Mouse (Mus musculus): ENCODE measurements at regions not wholly inside any gene's neighbourhood (a gene's known extent, or its start where the extent isn't known, plus 50 kb on each side); places are given as distances from the start of the nearest gene placed in this dataset.

GRCm38 (mm10) chr12:27552809-27553208 is 210.4 kb upstream of the Sox11 start:
- Histone ChIP-seq H3K4me3 (replicated peaks; ENCODE audit: control insufficient read depth, low read depth, low read length) (no peak overlapping the region), H3K27ac (ENCODE audit: control insufficient read depth, insufficient read depth, low read depth, low read length, poor library complexity) (no peak overlapping the region), H3K4me1 (ENCODE audit: control insufficient read depth, insufficient read depth, low read length) (no peaks in the 10 kb centered on the region)
- WGBS, result 14% methylated on average over 1 of the region's 1 CpGs
- TF ChIP-seq POLR2A (IDR thresholded peaks at IDR 0.05; ENCODE audit: borderline replicate concordance, control insufficient read depth, low read depth, low read length), result no peak
- no peak for TF ChIP-seq CTCF (IDR thresholded peaks at IDR 0.05; ENCODE audit: control insufficient read depth, insufficient read depth, low read length)

GRCm38 (mm10) chr12:27538210-27538609 is 195.8 kb upstream of the Sox11 start:
- TF ChIP-seq CTCF (IDR thresholded peaks at IDR 0.05; ENCODE audit: control insufficient read depth, insufficient read depth, low read length), result no peak
- TF ChIP-seq POLR2A (IDR thresholded peaks at IDR 0.05; ENCODE audit: borderline replicate concordance, control insufficient read depth, low read depth, low read length), result no peak
- Histone ChIP-seq H3K27ac (ENCODE audit: control insufficient read depth, insufficient read depth, low read depth, low read length, poor library complexity) (no peak overlapping the region), H3K4me1 (ENCODE audit: control insufficient read depth, insufficient read depth, low read length) (no peaks in the 10 kb centered on the region), H3K4me3 (replicated peaks; ENCODE audit: control insufficient read depth, low read depth, low read length) (no peak overlapping the region)
- 40% methylated on average over 4 of the region's 4 CpGs for whole genome bisulfite sequencing

DNA sequence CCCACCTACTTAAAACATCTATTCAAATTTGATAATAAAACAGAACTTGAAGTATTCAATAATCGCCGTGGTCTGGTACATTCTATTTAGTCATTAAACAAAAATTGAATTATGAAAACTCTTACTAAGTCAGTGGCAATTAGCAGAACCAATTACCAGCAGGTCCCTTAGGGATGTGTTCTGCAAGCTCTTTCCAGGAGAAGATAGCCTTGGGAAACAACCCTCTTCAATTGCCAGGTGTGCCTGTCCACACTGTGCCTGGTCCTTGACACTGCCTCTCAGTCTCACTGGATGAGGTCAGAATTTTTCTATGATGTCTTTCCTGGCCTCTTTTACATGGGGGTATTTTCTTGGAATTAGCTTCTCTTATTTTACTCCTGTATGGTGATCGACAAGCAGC is 195.1 kb upstream of the Sox11 start:
- TF ChIP-seq CTCF (IDR thresholded peaks at IDR 0.05; ENCODE audit: control insufficient read depth, insufficient read depth, low read length), result no peak
- no peak for TF ChIP-seq POLR2A (IDR thresholded peaks at IDR 0.05; ENCODE audit: borderline replicate concordance, control insufficient read depth, low read depth, low read length)
- WGBS, result 85% methylated on average over 3 of the region's 3 CpGs
- Histone ChIP-seq H3K27ac (ENCODE audit: control insufficient read depth, insufficient read depth, low read depth, low read length, poor library complexity) (no peak overlapping the region), H3K4me1 (ENCODE audit: control insufficient read depth, insufficient read depth, low read length) (no peaks in the 10 kb centered on the region), H3K4me3 (replicated peaks; ENCODE audit: control insufficient read depth, low read depth, low read length) (no peak overlapping the region)

- no peak for TF ChIP-seq CTCF (IDR thresholded peaks at IDR 0.05; ENCODE audit: control insufficient read depth, insufficient read depth, low read length)
- no peak for TF ChIP-seq POLR2A (IDR thresholded peaks at IDR 0.05; ENCODE audit: borderline replicate concordance, control insufficient read depth, low read depth, low read length)
- 44% methylated on average over 9 of the region's 9 CpGs for WGBS
- Histone ChIP-seq H3K4me3 (replicated peaks; ENCODE audit: control insufficient read depth, low read depth, low read length) (no peak overlapping the region), H3K4me1 (ENCODE audit: control insufficient read depth, insufficient read depth, low read length) (no peaks in the 10 kb centered on the region), H3K27ac (ENCODE audit: control insufficient read depth, insufficient read depth, low read depth, low read length, poor library complexity) (no peak overlapping the region)
These were observed 194.6 kb upstream of the Sox11 start for GRCm38 (mm10) chr12:27537017-27537416.

GRCm38 (mm10) chr12:27525604-27526003 is 183.2 kb upstream of the Sox11 start:
- no peak overlapping the region for H3K4me3 ChIP-seq (replicated peaks; ENCODE audit: control insufficient read depth, low read depth, low read length)
- H3K27ac ChIP-seq (ENCODE audit: control insufficient read depth, insufficient read depth, low read depth, low read length, poor library complexity), result no peak overlapping the region
- H3K4me1 ChIP-seq (ENCODE audit: control insufficient read depth, insufficient read depth, low read length), result no peaks in the 10 kb centered on the region
- no peak for TF ChIP-seq POLR2A (IDR thresholded peaks at IDR 0.05; ENCODE audit: borderline replicate concordance, control insufficient read depth, low read depth, low read length)
- TF ChIP-seq CTCF (IDR thresholded peaks at IDR 0.05; ENCODE audit: control insufficient read depth, insufficient read depth, low read length), result no peak
- WGBS, result 42% methylated on average over 2 of the region's 2 CpGs

- Histone ChIP-seq H3K4me1 (ENCODE audit: control insufficient read depth, insufficient read depth, low read length) (no peaks in the 10 kb centered on the region), H3K27ac (ENCODE audit: control insufficient read depth, insufficient read depth, low read depth, low read length, poor library complexity) (no peak overlapping the region), H3K4me3 (replicated peaks; ENCODE audit: control insufficient read depth, low read depth, low read length) (no peak overlapping the region)
- TF ChIP-seq POLR2A (IDR thresholded peaks at IDR 0.05; ENCODE audit: borderline replicate concordance, control insufficient read depth, low read depth, low read length), result no peak
- TF ChIP-seq CTCF (IDR thresholded peaks at IDR 0.05; ENCODE audit: control insufficient read depth, insufficient read depth, low read length), result no peak
- WGBS, result 69% methylated on average over 3 of the region's 3 CpGs
These were observed 170.9 kb upstream of the Sox11 start for GRCm38 (mm10) chr12:27513253-27513652.

DNA sequence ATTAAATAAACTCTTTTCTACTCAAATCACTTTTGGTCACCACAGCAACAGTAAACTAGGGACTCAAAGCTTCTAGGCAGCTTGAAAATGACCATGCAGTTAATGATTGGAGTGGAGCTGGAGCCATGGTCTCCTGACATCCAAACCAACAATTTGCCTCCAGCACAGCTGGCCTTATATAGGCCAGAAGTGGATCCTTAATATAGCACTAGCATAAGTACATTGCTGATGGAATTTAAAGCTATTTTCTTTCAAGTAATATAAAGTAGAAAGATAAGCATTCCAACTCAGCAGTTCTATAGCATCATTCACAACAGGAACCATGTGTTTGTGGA is 165.8 kb upstream of the Sox11 start:
- TF ChIP-seq CTCF (IDR thresholded peaks at IDR 0.05; ENCODE audit: control insufficient read depth, insufficient read depth, low read length) (no peak), POLR2A (IDR thresholded peaks at IDR 0.05; ENCODE audit: borderline replicate concordance, control insufficient read depth, low read depth, low read length) (no peak)
- Histone ChIP-seq H3K27ac (ENCODE audit: control insufficient read depth, insufficient read depth, low read depth, low read length, poor library complexity) (no peak overlapping the region), H3K4me3 (replicated peaks; ENCODE audit: control insufficient read depth, low read depth, low read length) (no peak overlapping the region), H3K4me1 (ENCODE audit: control insufficient read depth, insufficient read depth, low read length) (no peaks in the 10 kb centered on the region)

- TF ChIP-seq CTCF (IDR thresholded peaks at IDR 0.05; ENCODE audit: control insufficient read depth, insufficient read depth, low read length) (no peak), POLR2A (IDR thresholded peaks at IDR 0.05; ENCODE audit: borderline replicate concordance, control insufficient read depth, low read depth, low read length) (no peak)
- Histone ChIP-seq H3K27ac (ENCODE audit: control insufficient read depth, insufficient read depth, low read depth, low read length, poor library complexity) (no peak overlapping the region), H3K4me3 (replicated peaks; ENCODE audit: control insufficient read depth, low read depth, low read length) (no peak overlapping the region), H3K4me1 (ENCODE audit: control insufficient read depth, insufficient read depth, low read length) (no peaks in the 10 kb centered on the region)
- 54% methylated on average over 5 of the region's 5 CpGs for WGBS
These were observed 165.3 kb upstream of the Sox11 start for GRCm38 (mm10) chr12:27507523-27508225.

Data from bone marrow, adult 2 months (tissue).